Mouse (Mus musculus) MEL (cell line): ENCODE results near the gene Cachd1. TPM values are rescaled to one million over a fixed set of nuclear protein-coding genes. Genes with fewer than 3 reads are reported as not detected.

Experiments used
- DNase-seq: peaks from one replicate; pipeline ENCODE4 v3.0.0; 2011; ENCODE audit warnings: low read depth, low spot score
- H3K27ac ChIP-seq: 2 replicates; pipeline ENCODE4 v1.5.1; 2012; ENCODE audit warnings: low read depth, mild to moderate bottlenecking, control low read depth, low read length, moderate library complexity; ENCODE audit not compliant: control insufficient read depth
- H3K27me3 ChIP-seq, 2 experiments: fragments of 150-350 bp in 1 of 2; sonication (generic) in 1 of 2; 2 replicates each; pipeline ENCODE4 v1.6.1; 2012; ENCODE audit warnings: low read length in 2 of 2, mild to moderate bottlenecking in 2 of 2, improper control_type of control experiment in 1 of 2, moderate library complexity in 1 of 2; ENCODE audit not compliant: insufficient read depth in 2 of 2, control insufficient read depth in 1 of 2
- H3K36me3 ChIP-seq, 2 experiments: 2 replicates each; pipeline ENCODE4 v1.6.1; 2012 to 2014; ENCODE audit warnings: low read length in 2 of 2, improper control_type of control experiment in 1 of 2, inconsistent platforms in 1 of 2, mild to moderate bottlenecking in 1 of 2; ENCODE audit not compliant: insufficient read depth in 2 of 2, control insufficient read depth in 1 of 2
- H3K4me1 ChIP-seq, 2 experiments: fragments of 150-350 bp in 1 of 2; sonication (generic) in 1 of 2; 2 replicates each; pipeline ENCODE4 v1.6.1; 2012; ENCODE audit warnings: low read length in 2 of 2, improper control_type of control experiment in 1 of 2, mild to moderate bottlenecking in 1 of 2; ENCODE audit not compliant: insufficient read depth in 2 of 2, control insufficient read depth in 1 of 2
- H3K4me3 ChIP-seq, 2 experiments: fragments of 150-350 bp in 1 of 2; sonication (generic) in 1 of 2; 2 replicates each; pipeline ENCODE4 v1.5.1; 2012; ENCODE audit warnings: low read depth in 2 of 2, low read length in 2 of 2, mild to moderate bottlenecking in 2 of 2, moderate library complexity in 2 of 2, control low read depth in 1 of 2, improper control_type of control experiment in 1 of 2; ENCODE audit not compliant: control insufficient read depth in 1 of 2, insufficient read depth in 1 of 2
- H3K79me2 ChIP-seq: 2 replicates; pipeline ENCODE4 v1.6.1; 2012; ENCODE audit warnings: mild to moderate bottlenecking, low read length, moderate library complexity; ENCODE audit not compliant: control insufficient read depth, poor library complexity, insufficient read depth
- H3K9ac ChIP-seq: 2 replicates; pipeline ENCODE4 v1.6.1; 2012; ENCODE audit warnings: low read depth, mild to moderate bottlenecking, control low read depth, low read length, moderate library complexity; ENCODE audit not compliant: control insufficient read depth, poor library complexity, severe bottlenecking
- H3K9me3 ChIP-seq: fragments of 150-350 bp; sonication (generic); replicated peaks from 2 replicates; pipeline ENCODE4 v1.6.1; 2012; ENCODE audit warnings: mild to moderate bottlenecking, low read length, improper control_type of control experiment, moderate library complexity; ENCODE audit not compliant: insufficient read depth
- BHLHE40 ChIP-seq: IDR thresholded peaks from 2 replicates; pipeline ENCODE4 v1.6.1; 2012; ENCODE audit warnings: low read depth, mild to moderate bottlenecking, inconsistent platforms, low read length, improper control_type of control experiment, borderline replicate concordance
- CHD1 ChIP-seq: IDR thresholded peaks from 2 replicates; pipeline ENCODE4 v1.6.1; 2012; ENCODE audit warnings: low read depth, mild to moderate bottlenecking, inconsistent platforms, low read length, improper control_type of control experiment
- CHD2 ChIP-seq: IDR thresholded peaks from 2 replicates; pipeline ENCODE4 v1.6.1; 2011; ENCODE audit warnings: low read length, improper control_type of control experiment
- E2F4 ChIP-seq: IDR thresholded peaks from 2 replicates; pipeline ENCODE4 v1.6.1; 2011; ENCODE audit warnings: low read depth, low read length, improper control_type of control experiment, borderline replicate concordance
- EP300 ChIP-seq, 2 experiments: IDR thresholded peaks; 2 replicates each; pipeline ENCODE4 v1.6.1; 2011; ENCODE audit warnings: improper control_type of control experiment in 2 of 2, low read length in 2 of 2, low read depth in 1 of 2, mild to moderate bottlenecking in 1 of 2
- GATA1 ChIP-seq: IDR thresholded peaks from 2 replicates; pipeline ENCODE4 v1.6.1; 2011; ENCODE audit warnings: low read depth, low read length, improper control_type of control experiment
- JUND ChIP-seq: IDR thresholded peaks from 2 replicates; pipeline ENCODE4 v1.6.1; 2011; ENCODE audit warnings: low read depth, mild to moderate bottlenecking, improper control_type of control experiment, low read length
- MAZ ChIP-seq: IDR thresholded peaks from 2 replicates; pipeline ENCODE4 v1.6.1; 2012; ENCODE audit warnings: low read depth, mild to moderate bottlenecking, inconsistent platforms, low read length, improper control_type of control experiment
- MXI1 ChIP-seq: IDR thresholded peaks from 2 replicates; pipeline ENCODE4 v1.6.1; 2011; ENCODE audit warnings: mild to moderate bottlenecking, low read depth, low read length, improper control_type of control experiment
- POLR2A ChIP-seq, 2 experiments: IDR thresholded peaks; 2 replicates each; pipeline ENCODE4 v1.6.1; 2011 to 2012; ENCODE audit warnings: low read length in 2 of 2, mild to moderate bottlenecking in 2 of 2, control low read depth in 1 of 2, improper control_type of control experiment in 1 of 2, low read depth in 1 of 2, moderate library complexity in 1 of 2; ENCODE audit not compliant: control insufficient read depth in 1 of 2, insufficient read depth in 1 of 2, poor library complexity in 1 of 2
- POLR2AphosphoS2 ChIP-seq: IDR thresholded peaks from 2 replicates; pipeline ENCODE4 v1.6.1; 2011; ENCODE audit warnings: low read length, improper control_type of control experiment
- USF2 ChIP-seq, 2 experiments: IDR thresholded peaks; 2 replicates each; pipeline ENCODE4 v1.6.1; 2011 to 2012; ENCODE audit warnings: improper control_type of control experiment in 2 of 2, low read length in 2 of 2, borderline replicate concordance in 1 of 2, inconsistent platforms in 1 of 2, low read depth in 1 of 2, mild to moderate bottlenecking in 1 of 2; ENCODE audit not compliant: insufficient read depth in 1 of 2
- ZKSCAN1 ChIP-seq: IDR thresholded peaks from 2 replicates; pipeline ENCODE4 v1.6.1; 2012; ENCODE audit warnings: low read depth, mild to moderate bottlenecking, inconsistent platforms, low read length, improper control_type of control experiment, moderate library complexity
- ZMIZ1 ChIP-seq: IDR thresholded peaks from 2 replicates; pipeline ENCODE4 v1.6.1; 2012; ENCODE audit warnings: low read depth, mild to moderate bottlenecking, inconsistent platforms, low read length, improper control_type of control experiment, moderate library complexity
- polyA plus RNA-seq, 2 experiments: library from polyadenylated mRNA; stranded (reverse) in 1 of 2; unstranded in 1 of 2; fragments of >175 nt in 1 of 2; fragments of >200 nt in 1 of 2; gene quantifications; 2 replicates each; pipeline versions ENCODE4 v1.2.1 to v1.2.4; 2012; ENCODE audit warnings: low replicate concordance in 2 of 2, low read depth in 1 of 2; ENCODE audit not compliant: insufficient read length in 2 of 2, insufficient read depth in 1 of 2, missing spikeins in 1 of 2
- total RNA-seq: library from RNA; depleted of rRNA; stranded (reverse); fragments of 300-350 nt; gene quantifications from 2 replicates; pipeline ENCODE4 v1.2.3, GENCODE M21; 2012

The Cachd1 gene
- total and polyA plus RNA-seq, 3 experiments, result 4.0 to 15.8 TPM; not detected in 1

GRCm38 (mm10) chr4:100735098-100735935 lies 41.2 kb upstream of the Cachd1 start:
- no peak for TF ChIP-seq JUND
- no peak for TF ChIP-seq GATA1
- no peak for TF ChIP-seq CHD2
- no peak for TF ChIP-seq E2F4
- no peak for TF ChIP-seq MAZ
- TF ChIP-seq BHLHE40, result no peak
- Histone ChIP-seq H3K27ac (no peak overlapping the region), H3K36me3 (no peaks in the 10 kb centered on the region), H3K4me1 (no peaks in the 10 kb centered on the region), H3K9me3 (no peaks in the 10 kb centered on the region), H3K27me3 (no peaks in the 10 kb centered on the region), H3K9ac (no peak overlapping the region), H3K79me2 (no peaks in the 10 kb centered on the region), H3K4me3 (no peak overlapping the region)
- no peak for DNase-seq

GRCm38 (mm10) chr4:100735936-100736349 lies 40.5 kb upstream of the Cachd1 start:
- TF ChIP-seq USF2 (IDR thresholded peaks at IDR 0.05; ENCODE audit: borderline replicate concordance in 1 of 2, insufficient read depth in 1 of 2, low read depth in 1 of 2, low read length in 2 of 2) (no peak), CHD1 (no peak), MXI1 (no peak), ZKSCAN1 (no peak), POLR2A (IDR thresholded peaks at IDR 0.05; ENCODE audit: control insufficient read depth in 1 of 2, insufficient read depth in 1 of 2, low read depth in 1 of 2, low read length in 2 of 2, poor library complexity in 1 of 2) (no peak), BHLHE40 (no peak), ZMIZ1 (no peak), POLR2AphosphoS2 (no peak), EP300 (IDR thresholded peaks at IDR 0.05; ENCODE audit: low read depth in 1 of 2, low read length in 2 of 2) (no peak)
- TF ChIP-seq, all 39 proteins: peak for 0
- Histone ChIP-seq H3K36me3 (no peaks in the 10 kb centered on the region), H3K79me2 (no peaks in the 10 kb centered on the region)

GRCm38 (mm10) chr4:100743615-100744014 lies 32.9 kb upstream of the Cachd1 start:
- Histone ChIP-seq H3K9me3 (no peaks in the 10 kb centered on the region), H3K79me2 (no peaks in the 10 kb centered on the region), H3K36me3 (no peaks in the 10 kb centered on the region), H3K27ac (no peak overlapping the region), H3K4me1 (no peaks in the 10 kb centered on the region), H3K27me3 (no peaks in the 10 kb centered on the region), H3K9ac (no peak overlapping the region), H3K4me3 (no peak overlapping the region)
- no peak for DNase-seq
- no peak for TF ChIP-seq POLR2AphosphoS2

More at GRCm38 (mm10) chr4:100735936-100736349, 40.5 kb upstream of the Cachd1 start:
- no peaks in the 10 kb centered on the region for H3K27me3 ChIP-seq
- H3K27ac ChIP-seq, result no peak overlapping the region
- no peak for DNase-seq
- H3K9me3 ChIP-seq, result no peaks in the 10 kb centered on the region
- H3K4me3 ChIP-seq, result no peak overlapping the region
- H3K9ac ChIP-seq, result no peak overlapping the region
- no peaks in the 10 kb centered on the region for H3K4me1 ChIP-seq
